Mouse (Mus musculus): Measurements from ENCODE around the gene Fyb.

DNA sequence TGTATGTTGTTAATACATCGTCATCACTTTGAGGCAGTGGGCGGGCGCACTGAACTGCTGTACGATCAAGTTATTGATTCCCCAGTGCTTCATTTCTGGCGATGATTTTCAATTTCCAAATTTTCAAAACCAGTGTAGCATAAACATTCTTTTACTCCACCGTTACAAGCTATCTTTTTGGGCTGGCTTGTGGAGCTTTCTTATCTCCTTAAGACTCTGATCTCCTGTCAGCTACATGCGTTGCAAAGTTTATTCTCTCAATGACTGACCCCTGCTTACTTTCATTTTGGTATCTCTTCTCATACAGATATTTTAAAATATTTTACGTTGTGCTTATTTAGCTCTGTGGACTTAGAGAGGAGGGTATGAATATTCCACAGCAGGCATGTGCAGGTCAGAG lies 11.9 kb downstream of the Fyb start:
- TF ChIP-seq CTCF (IDR thresholded peaks at IDR 0.05; ENCODE audit: low read depth, low read length) (no peak), EP300 (IDR thresholded peaks at IDR 0.05; ENCODE audit: insufficient read depth, low read depth, low read length) (no peak), POLR2A (IDR thresholded peaks at IDR 0.05; ENCODE audit: insufficient read depth, low read length) (no peak)

Data from ES-Bruce4 (cell line).